Comparison of ENCODE assay signal across 20 mouse cellular contexts in the genomic region with DNA sequence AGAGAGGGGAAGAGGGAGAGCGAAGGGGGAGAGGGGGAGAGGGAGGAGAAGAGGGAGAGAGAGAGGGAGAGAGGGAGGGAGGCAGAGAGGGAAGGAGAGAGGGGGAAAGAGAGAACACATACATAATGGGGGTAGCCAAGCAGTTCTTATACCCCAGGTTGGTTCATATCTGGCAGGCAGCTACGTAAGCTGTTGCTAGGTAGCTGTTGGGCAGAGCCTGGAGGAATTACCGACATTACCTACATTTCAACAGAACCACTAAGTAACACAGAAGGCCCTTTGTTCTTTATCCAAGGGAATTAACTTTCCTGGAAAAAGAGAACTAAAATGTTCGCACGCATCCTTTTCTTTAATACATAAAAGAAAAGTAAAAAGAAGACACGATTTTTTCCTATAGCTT.
A peak's percentile ranks its signal among the peaks of the same experiment; 100 is the strongest.
DNase-seq lines count a peak whose midpoint lies in the region; ATAC-seq and TF ChIP-seq lines count a peak whose summit lies in the region.
"Had no signal": no experiment of that assay in that cellular context is flagged by ENCODE, and none has a peak within 500 bp of the region (broad histone marks: within the 10 kb centered on the region; RNA-seq: fewer than 3 reads in every experiment).

No protein-coding gene starts in this region.

- intact Hi-C loops in gastrocnemius, adult 2 months (cut with DNase I): no loop called here
- intact Hi-C loops in gastrocnemius, postnatal 14 days (cut with DNase I; ENCODE audit: low total_unique reads): no loop called here

- H3K27me3 ChIP-seq in MEL (ENCODE audit: control insufficient read depth in 1 of 2, insufficient read depth in 2 of 2, low read length in 2 of 2): no peaks in the 10 kb centered on the region
- no peaks in the 10 kb centered on the region for H3K27me3 ChIP-seq in embryonic facial prominence, embryonic 14.5 days (replicated peaks; ENCODE audit: control insufficient read depth, insufficient read depth, low read length)
- H3K27me3 ChIP-seq: embryonic facial prominence, embryonic 12.5 days; hindbrain, embryonic 15.5 days; limb, embryonic 12.5 days; midbrain, embryonic 12.5 days had no signal

- H3K36me3 ChIP-seq in MEL (ENCODE audit: control insufficient read depth in 1 of 2, insufficient read depth in 2 of 2, low read length in 2 of 2): peaks cover 0 to 53% of the 10 kb centered on the region in 2 experiments; a peak in 2 of 4 replicates
- H3K36me3 ChIP-seq in embryonic facial prominence, embryonic 14.5 days (ENCODE audit: control insufficient read depth, insufficient read depth, low read length): no peaks in the 10 kb centered on the region
- H3K36me3 ChIP-seq: embryonic facial prominence, embryonic 12.5 days; hindbrain, embryonic 15.5 days; limb, embryonic 12.5 days; midbrain, embryonic 12.5 days had no signal

- no peaks in the 10 kb centered on the region for H3K9me3 ChIP-seq in MEL (replicated peaks; ENCODE audit: insufficient read depth, low read length)
- H3K9me3 ChIP-seq in embryonic facial prominence, embryonic 14.5 days (ENCODE audit: control insufficient read depth, low read length): no peaks in the 10 kb centered on the region
- H3K9me3 ChIP-seq: embryonic facial prominence, embryonic 12.5 days; hindbrain, embryonic 15.5 days; limb, embryonic 12.5 days had no signal

- no peak for TF ChIP-seq POLR2A in MEL (IDR thresholded peaks at IDR 0.05; ENCODE audit: control insufficient read depth in 1 of 2, insufficient read depth in 1 of 2, low read depth in 1 of 2, low read length in 2 of 2, poor library complexity in 1 of 2)

- no peak overlapping the region; the same call in 1 of the 2 replicates for H3K9ac ChIP-seq in MEL (ENCODE audit: control insufficient read depth, low read depth, low read length, poor library complexity, severe bottlenecking)
- no peak overlapping the region for H3K9ac ChIP-seq in embryonic facial prominence, embryonic 14.5 days (ENCODE audit: low read depth, low read length)
- H3K9ac ChIP-seq: embryonic facial prominence, embryonic 12.5 days; hindbrain, embryonic 15.5 days; limb, embryonic 12.5 days; midbrain, embryonic 12.5 days had no signal

- no peak for DNase-seq in gastrocnemius, adult 2 months
- no peak for DNase-seq in gastrocnemius, postnatal 14 days
- no peak for DNase-seq in layer of hippocampus, adult 2 months (ENCODE audit: low spot score in 2 of 2)
- DNase-seq in layer of hippocampus, adult 9-10 months (ENCODE audit: low spot score): no peak
- no peak for DNase-seq in MEL (ENCODE audit: low read depth, low spot score)
- peak; percentile 35 for DNase-seq in embryonic facial prominence, embryonic 14.5 days (ENCODE audit: low spot score)
- no peak for DNase-seq in ovary, postnatal 36 days (ENCODE audit: low spot score)
- DNase-seq: adrenal gland, postnatal 10 days; cerebellum, adult 18-20 months; cerebellum, postnatal 36 days; gastrocnemius, postnatal 10 days; kidney, adult 11 months; kidney, postnatal 10 days; lung, postnatal 36 days; right cerebral cortex, adult 18-20 months; thymus, postnatal 36 days had no signal

- H3K4me3 ChIP-seq in gastrocnemius, adult 2 months: no peak overlapping the region; the same call in 1 of the 2 replicates
- H3K4me3 ChIP-seq in layer of hippocampus, adult 2 months: no peak overlapping the region
- no peak overlapping the region for H3K4me3 ChIP-seq in MEL (ENCODE audit: control insufficient read depth in 1 of 2, insufficient read depth in 1 of 2, low read depth in 2 of 2, low read length in 2 of 2)
- no peak overlapping the region for H3K4me3 ChIP-seq in embryonic facial prominence, embryonic 14.5 days (ENCODE audit: low read depth, low read length)
- H3K4me3 ChIP-seq: embryonic facial prominence, embryonic 12.5 days; hindbrain, embryonic 15.5 days; limb, embryonic 12.5 days; midbrain, embryonic 12.5 days had no signal

- H3K4me1 ChIP-seq in MEL (ENCODE audit: control insufficient read depth in 1 of 2, insufficient read depth in 2 of 2, low read length in 2 of 2): peaks cover 44 to 60% of the 10 kb centered on the region in 2 experiments
- peaks cover 20% of the 10 kb centered on the region for H3K4me1 ChIP-seq in embryonic facial prominence, embryonic 14.5 days (ENCODE audit: control insufficient read depth, insufficient read depth, low read length)

- WGBS in embryonic facial prominence, embryonic 14.5 days: 52% methylated on average over 6 of the region's 6 CpGs

- no peak for ATAC-seq in embryonic facial prominence, embryonic 14.5 days (ENCODE audit: low read depth)

- peak overlapping the region; percentile 96 for H3K27ac ChIP-seq in gastrocnemius, adult 2 months
- peak overlapping the region; percentile 28; the same call in 1 of the 2 replicates for H3K27ac ChIP-seq in layer of hippocampus, adult 2 months
- H3K27ac ChIP-seq in MEL (ENCODE audit: control insufficient read depth, low read depth, low read length): peak overlapping the region; percentile 80
- H3K27ac ChIP-seq in embryonic facial prominence, embryonic 14.5 days (replicated peaks; ENCODE audit: low read depth, low read length): no peak overlapping the region
- H3K27ac ChIP-seq: hindbrain, embryonic 15.5 days; limb, embryonic 12.5 days; midbrain, embryonic 12.5 days had no signal

- no peak for TF ChIP-seq RAD21 in MEL (IDR thresholded peaks at IDR 0.05; ENCODE audit: low read depth, low read length)

- TF ChIP-seq EP300 in MEL (IDR thresholded peaks at IDR 0.05; ENCODE audit: low read depth in 1 of 2, low read length in 2 of 2): no peak

- TF ChIP-seq CTCF in gastrocnemius, adult 2 months (IDR thresholded peaks at IDR 0.05): no peak
- TF ChIP-seq CTCF in layer of hippocampus, adult 2 months (conservative IDR thresholded peaks at IDR 0.05): no peak
- TF ChIP-seq CTCF in MEL (IDR thresholded peaks at IDR 0.05 in 2 of 3, conservative IDR thresholded peaks at IDR 0.05 in 1 of 3; ENCODE audit: control insufficient read depth in 1 of 3, insufficient read depth in 1 of 3, low read depth in 2 of 3, low read length in 3 of 3, poor library complexity in 1 of 3, severe bottlenecking in 1 of 3): no peak

- H3K4me2 ChIP-seq in embryonic facial prominence, embryonic 14.5 days (ENCODE audit: low read depth, low read length): no peak overlapping the region
- H3K4me2 ChIP-seq: embryonic facial prominence, embryonic 12.5 days; hindbrain, embryonic 15.5 days; limb, embryonic 12.5 days; midbrain, embryonic 12.5 days had no signal

- no peaks in the 10 kb centered on the region for H3K79me2 ChIP-seq in MEL (ENCODE audit: control insufficient read depth, insufficient read depth, low read length, poor library complexity)

TF ChIP-seq in MEL, 35 proteins besides CTCF, POLR2A, EP300 and RAD21:
- TF ChIP-seq GABPA (IDR thresholded peaks at IDR 0.05; ENCODE audit: low read depth, low read length) (no peak), ELF1 (IDR thresholded peaks at IDR 0.05; ENCODE audit: low read depth, low read length) (no peak), JUND (IDR thresholded peaks at IDR 0.05; ENCODE audit: low read depth, low read length) (no peak), NELFE (IDR thresholded peaks at IDR 0.05; ENCODE audit: low read depth, low read length) (no peak)
